Mouse (Mus musculus) CH12.LX (cell line): ENCODE data around the gene Egfl8. TPM values are rescaled to one million over a fixed set of nuclear protein-coding genes. Genes with fewer than 3 reads are reported as not detected.

ENCODE experiments used
- DNase-seq: peaks from one replicate; pipeline ENCODE4 v3.0.0-alpha.2; 2013; ENCODE audit errors: extremely low read depth
- H3K27ac ChIP-seq: 2 replicates; pipeline ENCODE4 v1.5.1; 2012; ENCODE audit warnings: low read depth, mild to moderate bottlenecking, control low read depth, moderate library complexity; ENCODE audit not compliant: insufficient read depth
- H3K27me3 ChIP-seq: replicated peaks from 2 replicates; pipeline ENCODE3; 2012; ENCODE audit warnings: inconsistent platforms
- H3K36me3 ChIP-seq, 2 experiments: replicated peaks in 1 of 2; 2 replicates each; pipeline versions ENCODE3 to v1.6.1; 2012; ENCODE audit warnings: inconsistent platforms in 1 of 2, low read length in 1 of 2, mild to moderate bottlenecking in 1 of 2, mixed read lengths in 1 of 2, moderate library complexity in 1 of 2; ENCODE audit not compliant: control insufficient read depth in 1 of 2, insufficient read depth in 1 of 2
- H3K4me1 ChIP-seq, 2 experiments: 2 replicates each; pipeline ENCODE4 v1.6.1; 2012; ENCODE audit warnings: inconsistent platforms in 1 of 2, moderate library complexity in 1 of 2; ENCODE audit not compliant: insufficient read depth in 2 of 2, control insufficient read depth in 1 of 2
- H3K4me2 ChIP-seq: 2 replicates; pipeline ENCODE4 v1.6.1; 2012; ENCODE audit warnings: low read depth, mild to moderate bottlenecking, control low read depth; ENCODE audit not compliant: poor library complexity, insufficient read depth, severe bottlenecking
- H3K4me3 ChIP-seq, 3 experiments: fragments of 150-350 bp in 1 of 3; sonication (generic) in 1 of 3; replicated peaks in 1 of 3; 2 replicates each; pipeline versions ENCODE3 to v1.5.1; 2011 to 2012; ENCODE audit warnings: low read depth in 2 of 3, low read length in 2 of 3, mild to moderate bottlenecking in 2 of 3, moderate library complexity in 2 of 3, control low read depth in 1 of 3, improper control_type of control experiment in 1 of 3, inconsistent platforms in 1 of 3, mixed read lengths in 1 of 3; ENCODE audit not compliant: poor library complexity in 1 of 3
- H3K79me2 ChIP-seq: replicated peaks from 2 replicates; pipeline ENCODE4 v1.6.1; 2012; ENCODE audit warnings: mild to moderate bottlenecking, moderate library complexity; ENCODE audit not compliant: control insufficient read depth, poor library complexity, insufficient read depth, severe bottlenecking; ENCODE audit errors: extremely low read depth
- H3K9ac ChIP-seq: 2 replicates; pipeline ENCODE4 v1.6.1; 2012; ENCODE audit warnings: low read depth, mild to moderate bottlenecking, control low read depth, moderate library complexity; ENCODE audit not compliant: insufficient read depth
- H3K9me3 ChIP-seq: replicated peaks from 2 replicates; pipeline ENCODE3; 2012; ENCODE audit warnings: low read length, inconsistent platforms, mixed read lengths
- BHLHE40 ChIP-seq: IDR thresholded peaks from 2 replicates; pipeline ENCODE4 v1.6.1; 2011; ENCODE audit warnings: mild to moderate bottlenecking, low read depth, low read length, improper control_type of control experiment
- CHD1 ChIP-seq: IDR thresholded peaks from 2 replicates; pipeline ENCODE4 v1.6.1; 2012; ENCODE audit warnings: low read depth, low read length, improper control_type of control experiment, inconsistent platforms
- CHD2 ChIP-seq: IDR thresholded peaks from 2 replicates; pipeline ENCODE4 v1.6.1; 2011; ENCODE audit warnings: low read length, improper control_type of control experiment
- CTCF ChIP-seq, 2 experiments: IDR thresholded peaks in 1 of 2; conservative IDR thresholded peaks in 1 of 2; 2 replicates each; pipeline ENCODE4 v1.5.1; 2011 to 2012; ENCODE audit warnings: low read depth in 2 of 2, low read length in 2 of 2, improper control_type of control experiment in 1 of 2, inconsistent platforms in 1 of 2, mild to moderate bottlenecking in 1 of 2, moderate library complexity in 1 of 2
- EP300 ChIP-seq: IDR thresholded peaks from 2 replicates; pipeline ENCODE4 v1.6.1; 2011; ENCODE audit warnings: low read length, improper control_type of control experiment
- MAX ChIP-seq: IDR thresholded peaks from 2 replicates; pipeline ENCODE4 v1.6.1; 2011; ENCODE audit warnings: low read length, improper control_type of control experiment
- MAZ ChIP-seq: IDR thresholded peaks from 2 replicates; pipeline ENCODE4 v1.6.1; 2012; ENCODE audit warnings: low read depth, mild to moderate bottlenecking, inconsistent platforms, low read length, improper control_type of control experiment, moderate library complexity
- PAX5 ChIP-seq: IDR thresholded peaks from 2 replicates; pipeline ENCODE4 v1.6.1; 2012; ENCODE audit warnings: low read length, inconsistent platforms, mixed read lengths
- POLR2A ChIP-seq: IDR thresholded peaks from 2 replicates; pipeline ENCODE4 v1.6.1; 2011; ENCODE audit warnings: low read depth, mild to moderate bottlenecking, improper control_type of control experiment, low read length
- POLR2AphosphoS2 ChIP-seq: IDR thresholded peaks from 2 replicates; pipeline ENCODE4 v1.6.1; 2011; ENCODE audit warnings: low read depth, low read length, improper control_type of control experiment
- SMC3 ChIP-seq: IDR thresholded peaks from 2 replicates; pipeline ENCODE4 v1.6.1; 2011; ENCODE audit warnings: low read depth, low read length, improper control_type of control experiment
- USF1 ChIP-seq: IDR thresholded peaks from 2 replicates; pipeline ENCODE4 v1.6.1; 2014; ENCODE audit warnings: low read depth, mild to moderate bottlenecking, inconsistent platforms, low read length, improper control_type of control experiment
- USF2 ChIP-seq: conservative IDR thresholded peaks from 2 replicates; pipeline ENCODE4 v1.6.1; 2011; ENCODE audit warnings: low read depth, low read length, improper control_type of control experiment
- dilution Hi-C: fragments of 300-500 bp; cut with MboI; formaldehyde crosslinking; loops from 2 replicates; pipeline ENCODE4 v1.14.3; 2020; ENCODE audit warnings: low sequenced_read_pairs; ENCODE audit not compliant: extremely low pct_unique_long_range_greater_than_20kb, extremely low pct_ligation_motif_present
- in situ Hi-C: fragments of 300-500 bp; cut with MboI; formaldehyde crosslinking; loops from 3 replicates; pipeline ENCODE4 v1.14.3; 2019; ENCODE audit warnings: low sequenced_read_pairs, low pct_ligation_motif_present, low pct_unique_long_range_greater_than_20kb, mixed read lengths
- polyA plus RNA-seq: library from polyadenylated mRNA; unstranded; fragments of >175 nt; gene quantifications from 2 replicates; pipeline ENCODE4 v1.2.1, GENCODE M21; 2012; ENCODE audit warnings: low read depth; ENCODE audit not compliant: insufficient read length
- total RNA-seq, 2 experiments: library from RNA; depleted of rRNA; stranded (reverse); fragments of 300-350 nt in 1 of 2; fragments of >200 nt in 1 of 2; gene quantifications; 2 replicates each; pipeline ENCODE4 v1.2.3; 2012 to 2014

The Egfl8 gene
- total and polyA plus RNA-seq, 3 experiments = not detected

GRCm38 (mm10) chr17:34652985-34653384 is 37.2 kb upstream of the Egfl8 start:
- no peaks in the 10 kb centered on the region for H3K27me3 ChIP-seq
- H3K79me2 ChIP-seq = no peaks in the 10 kb centered on the region
- dilution Hi-C loops = no loop called here
- H3K9ac ChIP-seq = no peak overlapping the region
- H3K27ac ChIP-seq = no peak overlapping the region
- in situ Hi-C loops = no loop called here
- TF ChIP-seq USF2 (no peak), SMC3 (no peak), EP300 (no peak), USF1 (no peak), BHLHE40 (no peak), PAX5 (no peak)
- TF ChIP-seq, all 38 proteins: peak for 0
- Histone ChIP-seq H3K4me2 (no peak overlapping the region), H3K4me1 (peaks cover 16 to 20% of the 10 kb centered on the region in 2 experiments), H3K36me3 (peaks cover 52 to 83% of the 10 kb centered on the region in 2 experiments), H3K4me3 (no peak overlapping the region), H3K9me3 (no peaks in the 10 kb centered on the region)
- DNase-seq = no peak

- H3K9ac ChIP-seq = no peak overlapping the region
- TF ChIP-seq PAX5 (no peak), CHD2 (no peak), POLR2AphosphoS2 (0 out of 2 replicates have a peak, but pooled peaks have one; percentile 48)
- H3K36me3 ChIP-seq = peaks cover 52 to 83% of the 10 kb centered on the region in 2 experiments
- no peaks in the 10 kb centered on the region for H3K79me2 ChIP-seq
- H3K27ac ChIP-seq = no peak overlapping the region
- dilution Hi-C loops (no loop called here), in situ Hi-C loops (no loop called here)
- no peak overlapping the region for H3K4me3 ChIP-seq
- DNase-seq = no peak
- no peaks in the 10 kb centered on the region for H3K9me3 ChIP-seq
- no peaks in the 10 kb centered on the region for H3K27me3 ChIP-seq
- no peak overlapping the region for H3K4me2 ChIP-seq
- H3K4me1 ChIP-seq = peaks cover 16 to 24% of the 10 kb centered on the region in 2 experiments
These were observed 36.8 kb upstream of the Egfl8 start for GRCm38 (mm10) chr17:34652546-34652945.

GRCm38 (mm10) chr17:34651507-34652221 is 35.9 kb upstream of the Egfl8 start:
- no peaks in the 10 kb centered on the region for H3K9me3 ChIP-seq
- DNase-seq = no peak
- peaks cover 16 to 25% of the 10 kb centered on the region in 2 experiments for H3K4me1 ChIP-seq
- H3K27me3 ChIP-seq = no peaks in the 10 kb centered on the region
- dilution Hi-C loops = no loop called here
- H3K79me2 ChIP-seq = no peaks in the 10 kb centered on the region
- H3K36me3 ChIP-seq = peaks cover 52 to 83% of the 10 kb centered on the region in 2 experiments
- in situ Hi-C loops = no loop called here
- H3K27ac ChIP-seq = no peak overlapping the region
- no peak overlapping the region for H3K4me2 ChIP-seq
- H3K4me3 ChIP-seq = no peak overlapping the region
- H3K9ac ChIP-seq = no peak overlapping the region
- TF ChIP-seq MAX = no peak
- TF ChIP-seq MAZ = no peak
- TF ChIP-seq USF1 = no peak
- no peak for TF ChIP-seq CHD1
- no peak for TF ChIP-seq POLR2A
- peak in 1 of 2 experiments; percentile 43; a peak in 2 of 4 replicates for TF ChIP-seq CTCF (conservative IDR thresholded peaks at IDR 0.05 in 1 of 2, IDR thresholded peaks at IDR 0.05 in 1 of 2; ENCODE audit: low read depth in 2 of 2, low read length in 2 of 2)
